Mouse (Mus musculus) heart, adult 2 months (tissue): Measurements from ENCODE around the gene Klhl24. TPM values are rescaled to one million over a fixed set of nuclear protein-coding genes. Genes with fewer than 3 reads are reported as not detected.
"Not testable (repeated sequence)": the region's sequence is repeated elsewhere in the genome, so short reads cannot be mapped to it uniquely, and the experiment has no call there.

Experiments used
- DNase-seq, 2 experiments: peaks; one replicate each; pipeline ENCODE4 v3.0.0; 2021
- H3K27ac ChIP-seq: fragments of 200-600 bp; 2 replicates; pipeline ENCODE4 v1.8.1; 2022
- H3K27me3 ChIP-seq: fragments of 200-500 bp; 2 replicates; pipeline ENCODE4 v1.6.1; 2012; ENCODE audit warnings: mild to moderate bottlenecking, low read length, inconsistent platforms, mixed read lengths; ENCODE audit not compliant: control insufficient read depth, insufficient read depth
- H3K36me3 ChIP-seq: fragments of 200-500 bp; 2 replicates; pipeline ENCODE4 v1.6.1; 2012; ENCODE audit warnings: low read length, inconsistent platforms; ENCODE audit not compliant: control insufficient read depth, insufficient read depth
- H3K4me1 ChIP-seq: fragments of 200-500 bp; 2 replicates; pipeline ENCODE4 v1.6.1; 2011; ENCODE audit warnings: low read length; ENCODE audit not compliant: control insufficient read depth, insufficient read depth
- H3K4me3 ChIP-seq: fragments of 200-600 bp; 2 replicates; pipeline ENCODE4 v1.8.1; 2022
- H3K79me2 ChIP-seq: fragments of 200-500 bp; replicated peaks from 2 replicates; pipeline ENCODE4 v1.6.1; 2012; ENCODE audit warnings: mild to moderate bottlenecking, inconsistent platforms, low read length, moderate library complexity, mixed read lengths; ENCODE audit not compliant: control insufficient read depth, insufficient read depth
- H3K9ac ChIP-seq: fragments of 200-500 bp; 2 replicates; pipeline ENCODE4 v1.6.1; 2012; ENCODE audit warnings: low read depth, mild to moderate bottlenecking, control low read depth, inconsistent platforms, low read length, mixed read lengths
- CTCF ChIP-seq: fragments of 200-600 bp; IDR thresholded peaks from 2 replicates; pipeline ENCODE4 v1.8.1; 2022; ENCODE audit warnings: antibody characterized with exemption, mild to moderate bottlenecking, moderate library complexity
- EP300 ChIP-seq: fragments of 200-500 bp; IDR thresholded peaks from 2 replicates; pipeline ENCODE4 v1.6.1; 2011; ENCODE audit warnings: low read depth, low read length, control low read depth; ENCODE audit not compliant: insufficient read depth
- POLR2A ChIP-seq: fragments of 200-500 bp; IDR thresholded peaks from 2 replicates; pipeline ENCODE4 v1.6.1; 2011; ENCODE audit warnings: mild to moderate bottlenecking, low read depth, low read length, control low read depth; ENCODE audit not compliant: insufficient read depth
- WGBS: fragments of 180-500 bp; shearing (Covaris S2); methylation state at CpG from one replicate; pipeline ENCODE4 v1.1.7; 2018; 5-methylcytosine and 5-hydroxymethylcytosine counted together
- intact Hi-C: fragments of 180-260 bp; cut with DNase I; formaldehyde crosslinking; loops from one replicate; pipeline ENCODE4 v1.15.1; 2025
- polyA plus RNA-seq: library from polyadenylated mRNA; depleted of rRNA; stranded (reverse); fragments of >200 nt; gene quantifications from 2 replicates; pipeline ENCODE4 v1.2.3, GENCODE M21; 2012
- total RNA-seq, 2 experiments: library from RNA; stranded (reverse); gene quantifications; 2 replicates each; pipeline ENCODE4 v1.2.3; 2021

Klhl24 gene
- total and polyA plus RNA-seq, 3 experiments = 43.7 to 323 (median 256) TPM

- Histone ChIP-seq H3K27ac (peak overlapping the region; percentile 4; the same call in 1 of the 2 replicates), H3K9ac (no peak overlapping the region), H3K36me3 (peaks cover 66% of the 10 kb centered on the region), H3K4me1 (peaks cover 7% of the 10 kb centered on the region), H3K27me3 (no peaks in the 10 kb centered on the region), H3K79me2 (peaks cover 5% of the 10 kb centered on the region; the same call in 1 of the 2 replicates), H3K4me3 (no peak overlapping the region)
- intact Hi-C loops = loop anchor here (10.0 kb wide), 1 partner anchor 309 kb away; the partner anchor contains the start of gene Abcc5
- no peak for TF ChIP-seq EP300
- TF ChIP-seq CTCF = no peak
- no peak for TF ChIP-seq POLR2A
- 49% methylated on average over 4 of the region's 4 CpGs for WGBS
- DNase-seq = no peak
Measured at GRCm38 (mm10) chr16:20116069-20116468, 18.7 kb downstream of the Klhl24 start.

GRCm38 (mm10) chr16:20126319-20126883 is 29.1 kb downstream of the Klhl24 start:
- H3K4me1 ChIP-seq, H3K4me3 ChIP-seq, intact Hi-C loops, H3K9ac ChIP-seq, H3K79me2 ChIP-seq, H3K27ac ChIP-seq, H3K27me3 ChIP-seq, DNase-seq: not testable (repeated sequence)
- H3K36me3 ChIP-seq = peaks cover 12% of the 10 kb centered on the region
- WGBS = 50% methylated on average over 10 of the region's 10 CpGs

- Histone ChIP-seq H3K4me1 (no peaks in the 10 kb centered on the region), H3K27ac (no peak overlapping the region), H3K36me3 (no peaks in the 10 kb centered on the region; the same call in 1 of the 2 replicates), H3K4me3 (no peak overlapping the region), H3K9ac (no peak overlapping the region), H3K27me3 (no peaks in the 10 kb centered on the region), H3K79me2 (no peaks in the 10 kb centered on the region)
- TF ChIP-seq POLR2A (no peak), CTCF (no peak), EP300 (no peak)
- 27% methylated on average over 2 of the region's 2 CpGs for WGBS
- no peak for DNase-seq
- intact Hi-C loops = no loop called here
Measured at GRCm38 (mm10) chr16:20130397-20130796, 33.1 kb downstream of the Klhl24 start.

- TF ChIP-seq CTCF (peak; percentile 16; the same call in 1 of the 2 replicates), POLR2A (peak; percentile 50), EP300 (no peak)
- peak; percentile 90 for DNase-seq
- peaks cover 4% of the 10 kb centered on the region; the same call in 1 of the 2 replicates for H3K79me2 ChIP-seq
- H3K27me3 ChIP-seq = no peaks in the 10 kb centered on the region
- peak within 1 kb of the TSS; percentile 93 for H3K4me3 ChIP-seq
- peak within 1 kb of the TSS; percentile 97 for H3K9ac ChIP-seq
- peaks cover 5% of the 10 kb centered on the region; the same call in 1 of the 2 replicates for H3K4me1 ChIP-seq
- peaks cover 10% of the 10 kb centered on the region for H3K36me3 ChIP-seq
- intact Hi-C loops = loop anchor here (1.0 to 5.0 kb wide), 3 partner anchors 44 to 161 kb away; partner anchors contain the start of genes Klhl24, Klhl6 and Parl
- WGBS = under 1% methylated on average over 81 of the region's 92 CpGs
- H3K27ac ChIP-seq = peak within 1 kb of the TSS; percentile 85
Measured at GRCm38 (mm10) chr16:20140772-20141531, 43.6 kb downstream of the Klhl24 start, which contains the start of gene Yeats2. Gene Yeats2 (plus strand): TSS chr16:20141063.

GRCm38 (mm10) chr16:20144568-20144967 is 47.2 kb downstream of the Klhl24 start:
- Histone ChIP-seq H3K4me1 (peaks cover 8% of the 10 kb centered on the region), H3K79me2 (peaks cover 6% of the 10 kb centered on the region), H3K36me3 (peaks cover 10% of the 10 kb centered on the region), H3K4me3 (no peak overlapping the region), H3K9ac (no peak overlapping the region), H3K27ac (no peak overlapping the region), H3K27me3 (no peaks in the 10 kb centered on the region)
- intact Hi-C loops = loop anchor here (5.0 kb wide), 2 partner anchors 158 to 162 kb away; partner anchors contain the start of genes Klhl6 and Parl
- WGBS = 71% methylated on average over 3 of the region's 3 CpGs
- DNase-seq = no peak
- TF ChIP-seq POLR2A (no peak), CTCF (no peak), EP300 (no peak)

GRCm38 (mm10) chr16:20151991-20152390 is 54.6 kb downstream of the Klhl24 start:
- Histone ChIP-seq H3K36me3 (peaks cover 17% of the 10 kb centered on the region), H3K4me3 (no peak overlapping the region), H3K9ac (no peak overlapping the region), H3K4me1 (peaks cover 11% of the 10 kb centered on the region), H3K27ac (peak overlapping the region; percentile 12; the same call in 1 of the 2 replicates), H3K27me3 (no peaks in the 10 kb centered on the region), H3K79me2 (peaks cover 1% of the 10 kb centered on the region)
- WGBS = 31% methylated on average over 5 of the region's 5 CpGs
- intact Hi-C loops = no loop called here
- no peak for DNase-seq
- TF ChIP-seq POLR2A (no peak), EP300 (no peak), CTCF (no peak)
